Mouse (Mus musculus): Measurements from ENCODE around the gene Prnd.

Prnd gene

DNA sequence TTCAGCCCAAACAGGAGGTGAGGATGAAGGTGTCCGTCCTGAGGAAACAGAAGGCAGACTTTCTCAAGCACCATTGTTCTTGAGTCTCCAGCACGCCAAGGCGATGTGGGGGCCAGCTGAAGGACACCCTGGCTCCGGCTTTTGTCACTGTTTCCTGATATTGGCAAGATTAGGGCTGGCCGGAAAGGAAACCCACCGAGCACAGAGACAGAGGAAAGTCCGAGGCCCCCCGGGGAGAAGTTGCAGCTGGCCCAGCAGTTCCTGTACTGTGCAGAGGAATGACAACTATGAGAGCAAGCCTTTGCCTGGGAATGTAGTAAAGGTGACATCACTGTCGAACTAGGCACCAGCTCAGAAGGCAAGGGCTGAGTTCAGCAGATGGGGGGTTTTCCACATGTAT is 30.2 kb downstream of the Prnd start:
- no peak for DNase-seq (ENCODE audit: low read depth, low spot score)

GRCm38 (mm10) chr2:131982546-131983196 is 32.0 kb downstream of the Prnd start:
- peak; percentile 78 for DNase-seq (ENCODE audit: low read depth, low spot score)

- DNase-seq (ENCODE audit: low read depth, low spot score) = no peak
Measured at GRCm38 (mm10) chr2:131987950-131988349, 37.3 kb downstream of the Prnd start.

GRCm38 (mm10) chr2:131988550-131988949 is 37.9 kb downstream of the Prnd start:
- DNase-seq (ENCODE audit: low read depth, low spot score) = no peak

DNA sequence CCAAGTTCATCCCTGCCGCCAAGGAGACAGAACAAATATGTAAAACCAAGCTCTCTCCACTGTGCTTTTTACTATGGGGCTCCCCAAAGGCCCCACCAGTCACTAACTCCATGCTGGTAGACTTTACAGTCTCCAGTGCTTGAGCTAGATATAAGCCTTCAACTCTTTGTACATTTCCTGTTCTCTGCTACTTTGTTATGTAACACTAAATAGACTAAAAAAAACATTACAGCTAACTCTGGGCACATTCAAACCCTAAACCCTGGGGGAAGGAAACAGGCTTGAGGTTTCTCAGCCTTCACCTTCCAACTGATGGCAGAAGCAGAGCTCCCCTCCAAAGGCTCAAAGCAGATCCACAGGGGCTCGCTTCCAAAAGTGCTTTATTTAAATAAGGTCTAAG is 41.8 kb downstream of the Prnd start:
- peak; percentile 28 for DNase-seq (ENCODE audit: low read depth, low spot score)

GRCm38 (mm10) chr2:131993151-131993550 is 42.5 kb downstream of the Prnd start:
- DNase-seq (ENCODE audit: low read depth, low spot score) = peak; percentile 51

DNA sequence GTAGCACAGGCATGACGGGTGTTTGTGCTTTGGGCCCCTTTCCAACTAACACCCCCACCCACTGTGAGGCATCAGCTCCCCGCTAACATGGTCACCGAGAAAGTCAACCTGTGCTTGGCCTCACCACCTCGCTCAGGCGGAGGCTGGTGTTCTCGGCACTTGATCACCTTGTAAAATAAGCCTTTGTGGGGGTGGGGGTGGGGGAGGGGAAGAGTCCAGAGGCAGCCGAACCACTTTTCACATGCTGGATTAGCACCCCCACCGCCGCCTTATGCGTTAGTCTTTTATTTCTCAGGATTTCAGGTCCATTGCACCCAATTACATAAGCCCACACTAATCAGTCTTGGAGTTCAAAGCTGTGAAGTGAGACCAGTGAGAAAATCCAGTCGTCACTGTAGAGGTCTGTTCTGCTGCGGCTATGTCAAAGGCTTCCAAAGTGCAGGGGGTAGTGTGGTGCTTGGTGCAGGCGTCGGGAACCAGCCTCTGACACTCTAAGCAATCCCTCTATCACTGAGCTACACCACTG is 43.0 kb downstream of the Prnd start:
- DNase-seq (ENCODE audit: low read depth, low spot score) = peak; percentile 44

GRCm38 (mm10) chr2:131994971-131995370 is 44.3 kb downstream of the Prnd start:
- no peak for DNase-seq (ENCODE audit: low read depth, low spot score)

DNA sequence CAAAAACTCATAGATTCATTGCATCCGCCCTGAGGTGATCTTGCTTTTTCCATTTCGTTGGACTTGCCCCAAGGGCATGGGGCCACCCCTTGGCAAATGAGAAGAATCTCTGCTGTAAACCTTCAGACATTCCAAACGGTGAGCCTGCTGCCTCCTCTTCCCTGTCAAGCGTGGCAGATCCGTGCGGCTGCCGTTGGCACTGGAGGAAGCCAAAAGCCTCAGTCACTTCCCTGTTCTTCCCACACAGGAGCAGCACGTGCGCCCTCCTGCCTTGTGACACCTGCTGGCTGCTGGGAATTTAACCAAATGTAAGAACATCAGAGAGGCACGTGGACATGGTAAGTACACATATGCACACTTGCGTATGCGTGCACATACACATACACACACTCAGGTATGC is 45.1 kb downstream of the Prnd start:
- no peak for DNase-seq (ENCODE audit: low read depth, low spot score)

GRCm38 (mm10) chr2:131996369-131996768 is 45.7 kb downstream of the Prnd start:
- no peak for DNase-seq (ENCODE audit: low read depth, low spot score)

DNA sequence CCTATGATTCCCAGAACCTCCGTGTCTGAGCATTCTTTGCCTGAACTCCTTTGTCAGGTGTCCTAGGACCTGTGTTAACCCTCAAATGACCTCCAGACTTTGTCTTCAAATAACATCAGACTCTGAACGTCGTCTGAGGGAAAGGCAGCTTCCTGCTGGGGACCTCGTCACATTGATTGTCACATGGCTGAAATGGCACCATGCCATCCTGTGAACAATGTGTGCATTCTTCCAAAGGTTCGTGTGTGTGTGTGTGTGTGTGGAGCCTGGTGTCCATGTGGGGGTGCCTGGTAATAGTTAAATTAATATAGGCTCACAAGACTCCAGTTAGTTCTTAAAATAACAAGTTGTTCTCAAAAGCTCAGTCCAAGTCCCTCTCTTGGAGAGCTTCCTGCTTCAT is 46.7 kb downstream of the Prnd start:
- no peak for DNase-seq (ENCODE audit: low read depth, low spot score)

DNA sequence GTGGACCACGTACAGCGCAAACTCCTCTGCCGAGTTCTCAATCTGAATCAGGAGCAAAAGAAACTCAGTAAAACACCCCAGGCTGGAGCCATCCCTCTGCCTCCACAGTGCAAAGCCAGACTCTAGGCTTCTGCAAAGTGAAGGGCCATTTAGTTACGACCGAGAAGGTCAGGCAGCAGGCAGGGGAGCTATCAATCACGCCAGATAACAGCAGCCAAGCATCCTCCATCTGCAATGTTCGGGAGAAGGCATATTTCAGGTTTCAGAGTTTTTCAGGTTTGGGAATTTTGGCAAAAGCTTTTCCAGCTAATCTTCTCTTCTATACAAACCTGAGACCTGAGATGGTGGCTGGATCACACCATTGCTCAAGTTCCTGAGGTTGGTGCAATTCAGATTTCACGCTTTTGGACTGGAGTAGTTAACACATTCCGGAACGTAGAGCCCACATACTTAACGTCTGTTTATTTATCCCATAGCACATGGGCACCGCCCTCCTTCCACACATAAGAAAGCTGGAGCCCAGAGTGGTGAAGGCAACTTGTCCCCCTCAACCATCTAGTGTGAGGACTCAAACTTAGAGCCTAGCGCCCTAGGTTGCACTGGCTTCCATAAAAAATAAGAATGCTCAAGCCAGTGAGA is 51.2 kb downstream of the Prnd start:
- DNase-seq (ENCODE audit: low read depth, low spot score) = no peak

- no peak for DNase-seq (ENCODE audit: low read depth, low spot score)
Measured at GRCm38 (mm10) chr2:132003916-132004315, 53.3 kb downstream of the Prnd start.

DNA sequence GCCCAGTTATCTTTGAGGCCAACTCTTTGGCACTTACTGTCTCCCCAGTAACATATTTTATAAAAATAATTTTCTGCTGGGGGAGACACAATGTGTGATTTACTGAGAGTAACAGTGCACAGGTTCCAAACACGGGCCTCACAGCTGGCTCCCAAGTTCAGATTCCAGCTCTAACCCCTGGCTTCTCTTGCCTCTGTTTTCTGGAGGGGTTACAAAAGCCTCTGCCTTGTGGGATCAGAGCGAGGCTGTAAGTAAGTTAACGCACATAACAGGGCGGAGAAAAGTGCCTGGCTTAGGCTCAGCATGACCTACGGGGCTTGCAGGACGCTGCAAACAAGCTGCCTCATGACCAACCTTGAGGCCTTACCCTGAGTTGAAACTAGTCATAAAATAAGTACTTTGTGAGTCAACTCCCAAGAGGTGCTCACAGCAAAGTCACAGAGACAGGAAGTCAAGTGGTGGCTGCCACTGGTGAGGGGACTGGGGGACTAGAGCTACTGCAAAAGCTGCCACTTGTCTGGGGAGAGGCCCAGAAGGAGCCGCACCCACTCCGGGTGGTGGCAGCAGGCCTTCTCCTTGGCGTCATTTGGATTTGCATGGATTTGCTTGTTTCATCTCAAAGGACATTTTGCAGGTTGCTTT is 54.0 kb downstream of the Prnd start:
- peak; percentile 64 for DNase-seq (ENCODE audit: low read depth, low spot score)

DNA sequence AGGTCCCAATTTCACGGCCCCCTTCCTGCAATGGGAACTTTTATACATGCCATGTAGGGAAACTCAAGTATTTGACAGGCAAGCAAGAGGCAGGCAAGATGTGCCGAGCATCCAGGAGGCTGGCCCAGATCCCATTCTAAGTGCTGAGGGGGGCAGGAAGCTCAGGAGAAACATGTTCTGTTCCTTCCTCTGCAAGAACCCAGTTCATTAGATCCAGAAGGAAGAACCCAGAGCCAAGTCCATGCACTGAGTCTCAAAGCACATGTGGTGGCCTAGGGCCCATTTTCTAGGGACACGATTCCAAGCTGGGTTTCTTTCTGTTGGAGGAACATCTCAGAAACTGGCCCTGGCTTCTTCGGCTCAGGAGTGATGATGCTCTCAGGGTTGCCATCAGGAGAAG is 54.8 kb downstream of the Prnd start:
- no peak for DNase-seq (ENCODE audit: low read depth, low spot score)
